Mouse (Mus musculus) lung, postnatal 25 days (tissue): Measurements from ENCODE around the gene Fdps.

ENCODE experiments used
- DNase-seq: peaks from one replicate; pipeline ENCODE4 v3.0.0; 2022; ENCODE audit warnings: low spot score

The Fdps gene

DNA sequence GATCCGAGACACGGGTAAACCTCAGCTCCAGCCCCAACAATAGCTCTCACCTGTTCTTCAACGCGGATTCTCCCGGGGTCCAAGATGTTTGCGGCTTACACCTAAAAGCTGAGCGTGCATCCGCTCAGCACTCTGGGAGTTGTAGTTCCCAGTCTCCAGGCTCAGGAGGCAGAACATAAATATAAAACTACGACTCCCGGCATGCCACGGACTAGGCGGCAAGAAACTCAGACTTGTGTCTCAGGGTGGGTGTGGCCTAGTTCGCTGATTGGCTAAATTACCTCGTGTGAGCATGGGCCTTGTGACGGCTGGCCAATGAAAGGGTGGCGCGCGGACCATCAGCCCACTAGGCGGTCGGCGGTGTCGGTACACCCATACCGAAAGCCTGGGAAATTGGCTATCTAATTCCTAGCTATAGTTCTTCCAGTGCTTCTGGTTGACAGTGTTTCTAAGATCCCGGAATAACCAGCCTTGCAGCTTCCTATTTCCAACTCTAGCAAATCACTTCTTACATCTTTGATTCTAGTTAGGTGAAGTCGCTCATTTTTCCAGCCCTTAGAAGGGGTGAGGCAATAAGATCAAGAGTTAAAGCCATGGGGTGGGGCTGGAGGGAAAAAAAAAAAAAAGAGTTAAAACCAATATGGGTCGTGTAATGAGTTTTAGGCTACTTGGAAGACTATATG is at the start of gene Fdps:
Gene Fdps, minus strand, starts transcription at position 148 of the 683 bp plus-strand sequence.
- DNase-seq: peak; percentile 99

DNA sequence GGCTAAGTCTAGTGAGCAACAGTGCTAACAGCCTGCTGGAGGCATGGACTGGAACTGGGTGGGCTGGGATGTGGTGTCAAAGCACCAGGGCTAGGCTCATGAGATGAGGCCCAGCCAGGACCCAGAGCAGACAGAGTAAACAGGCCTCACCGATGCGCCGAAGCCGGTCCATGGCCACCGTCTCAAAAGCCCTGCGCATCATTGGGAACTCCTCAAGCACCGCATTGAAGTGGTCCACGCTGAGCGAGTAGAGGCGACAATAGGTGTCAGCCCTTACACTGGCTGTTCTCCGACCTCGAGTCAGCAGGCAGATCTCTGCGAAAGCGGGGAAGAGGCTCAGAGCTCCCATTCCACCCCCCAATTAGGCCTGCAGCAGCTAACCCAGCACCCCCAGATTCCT is 46.8 kb upstream of the Fdps start:
- no peak for DNase-seq

DNA sequence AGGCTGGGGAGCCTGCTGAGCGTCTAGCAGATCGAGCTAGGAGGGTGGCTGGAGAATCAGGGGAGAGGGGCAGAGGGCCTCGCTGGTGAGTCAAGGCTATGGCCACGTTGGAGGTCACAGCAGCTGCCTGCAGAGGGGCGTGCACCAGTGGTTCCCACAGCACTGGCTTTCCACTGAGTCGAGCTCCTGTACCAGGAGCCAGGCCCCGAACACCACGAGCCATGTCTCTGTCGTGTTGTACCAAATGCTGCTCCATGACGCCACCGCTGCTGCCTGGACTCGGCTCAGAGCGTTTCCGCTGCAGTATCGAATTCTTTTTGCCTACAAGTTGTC is 46.2 kb upstream of the Fdps start:
- no peak for DNase-seq

DNA sequence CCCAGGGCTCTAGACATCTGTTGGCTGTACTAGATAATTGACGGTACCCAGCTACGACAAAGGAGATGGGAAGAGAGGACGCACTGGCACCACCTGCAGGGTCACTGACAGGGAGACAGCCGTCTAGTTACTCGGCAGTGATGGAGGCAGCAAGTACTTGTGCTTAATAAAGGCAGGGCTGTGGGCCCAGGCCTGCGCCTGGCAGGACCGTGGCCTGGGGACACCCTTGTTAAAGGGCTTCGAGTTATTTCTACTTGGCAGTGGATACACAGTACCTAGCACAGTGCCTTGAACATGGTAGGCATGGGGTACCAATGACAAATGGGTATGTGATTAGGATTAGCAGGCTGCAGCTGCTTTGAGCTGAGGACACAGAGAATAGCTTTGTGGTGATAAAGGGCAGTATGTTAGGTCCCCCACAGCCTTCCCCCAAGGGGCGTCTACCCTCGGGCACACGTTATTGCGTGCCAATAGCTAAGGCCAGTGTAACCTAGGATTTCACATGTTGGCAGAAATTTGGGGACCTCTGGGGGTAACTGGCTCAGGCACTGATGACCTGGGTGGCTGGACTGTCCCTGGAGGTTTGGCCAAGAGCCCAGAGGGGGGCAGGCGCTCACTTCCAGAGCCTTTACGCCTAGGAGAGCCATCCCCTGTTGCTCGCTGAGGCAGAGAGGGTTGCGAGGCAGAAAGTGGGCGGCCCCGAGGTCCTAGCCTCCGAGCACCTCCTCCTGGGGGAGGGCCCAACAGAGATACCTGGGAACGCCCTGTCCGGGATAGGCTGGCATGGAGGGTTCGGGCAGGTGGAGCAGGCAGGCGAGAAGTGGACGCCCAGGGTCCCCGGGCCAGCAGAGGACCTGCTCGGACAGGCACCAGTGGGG is 45.6 kb upstream of the Fdps start:
- DNase-seq: no peak

DNA sequence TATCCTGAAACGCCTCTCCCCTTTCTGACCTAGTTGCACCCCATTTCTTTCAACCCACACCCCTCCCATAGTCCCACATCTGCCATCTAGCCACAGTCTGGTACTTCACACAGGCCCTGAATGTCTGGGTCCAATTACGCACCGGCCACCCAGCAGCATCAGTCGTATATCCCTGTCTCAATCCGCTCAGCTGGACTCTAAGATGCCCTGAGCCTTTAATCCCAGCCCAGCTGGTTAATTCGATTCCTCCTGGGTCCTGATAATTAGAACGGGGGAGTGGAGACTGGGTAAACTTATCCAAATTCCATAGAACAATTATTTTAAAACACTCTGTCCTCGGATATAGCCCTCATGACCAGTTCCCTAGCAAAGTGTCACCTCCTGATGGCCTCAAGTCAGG is 43.8 kb upstream of the Fdps start:
- no peak for DNase-seq

DNA sequence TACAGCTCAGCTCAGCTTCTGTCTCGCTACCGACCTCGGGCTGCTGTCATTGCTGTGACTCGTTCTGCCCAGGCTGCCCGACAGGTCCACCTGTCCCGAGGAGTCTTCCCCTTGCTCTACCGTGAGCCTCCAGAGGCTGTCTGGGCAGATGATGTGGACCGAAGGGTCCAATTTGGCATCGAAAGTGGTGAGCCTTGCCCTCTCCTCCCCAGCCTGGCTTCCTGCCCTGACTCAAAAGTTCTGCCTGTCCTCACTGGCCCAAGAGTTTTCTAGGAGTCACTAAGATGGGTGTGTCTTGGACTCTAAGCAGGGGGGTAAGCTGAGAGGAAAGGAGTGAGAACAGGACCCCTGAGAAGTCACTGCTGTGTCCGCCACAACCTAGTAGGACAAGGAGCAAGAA is 43.1 kb upstream of the Fdps start:
- DNase-seq: no peak

DNA sequence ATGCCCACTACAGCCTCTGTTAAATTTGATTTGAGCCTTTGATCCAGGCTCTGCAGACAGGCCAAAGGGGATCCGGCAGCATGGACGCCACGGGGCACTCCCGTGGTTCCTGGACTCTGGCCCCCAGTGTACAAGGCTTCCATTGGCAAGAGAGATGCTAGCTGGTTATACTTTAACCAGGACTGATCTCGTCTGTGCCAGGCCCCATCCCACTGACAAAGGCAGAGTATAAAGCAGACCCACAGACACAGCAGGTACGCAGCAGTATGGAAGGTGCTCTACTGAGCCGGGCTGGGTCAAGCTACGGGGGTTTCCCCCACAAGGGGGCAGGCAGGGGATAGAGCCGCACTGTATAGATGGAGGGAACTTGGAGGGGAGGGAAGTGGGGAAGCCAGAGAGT is 34.6 kb upstream of the Fdps start:
- no peak for DNase-seq

DNA sequence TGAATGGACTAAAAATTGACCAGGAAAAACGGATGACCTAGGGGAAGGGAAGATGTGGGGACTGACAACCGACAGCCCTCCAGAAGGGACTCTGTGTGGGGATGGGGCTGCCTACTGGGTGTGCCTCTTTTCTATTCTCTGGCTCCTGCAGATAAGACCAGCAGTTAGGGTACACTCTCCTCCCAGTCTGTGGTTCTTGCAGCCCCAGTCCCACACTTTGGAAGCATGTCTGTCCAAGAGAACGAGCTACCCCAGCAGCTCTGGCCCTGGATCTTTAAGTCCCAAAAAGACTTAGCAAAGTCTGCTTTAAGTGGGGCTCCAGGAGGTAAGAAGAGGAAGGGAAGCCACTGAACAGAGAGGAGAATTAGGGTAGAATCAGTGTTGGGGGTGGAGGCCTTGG is 34.2 kb upstream of the Fdps start, which contains the start of gene Pklr:
Gene Pklr, plus strand, starts transcription at position 185 of the 400 bp plus-strand sequence.
- DNase-seq: no peak

DNA sequence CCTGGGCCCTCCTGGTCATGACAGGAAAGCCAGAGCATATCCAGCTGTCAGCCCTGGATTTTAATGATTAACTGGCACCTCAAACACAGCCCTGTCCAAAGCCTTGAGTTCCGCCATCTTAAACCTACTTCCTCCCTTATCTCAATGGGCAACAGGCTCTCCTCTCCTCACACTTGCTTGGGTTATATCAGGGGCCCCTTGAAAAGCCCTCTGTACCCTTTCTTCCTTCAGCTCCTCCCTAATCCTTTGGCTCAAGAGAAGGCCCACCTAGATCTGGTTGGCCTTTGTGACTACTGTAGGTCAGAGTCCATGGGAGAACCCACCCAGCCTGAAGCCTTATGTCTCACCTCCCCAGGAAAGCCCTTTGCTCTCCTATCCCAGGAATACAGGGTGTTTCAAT is 32.0 kb upstream of the Fdps start:
- DNase-seq: no peak

DNA sequence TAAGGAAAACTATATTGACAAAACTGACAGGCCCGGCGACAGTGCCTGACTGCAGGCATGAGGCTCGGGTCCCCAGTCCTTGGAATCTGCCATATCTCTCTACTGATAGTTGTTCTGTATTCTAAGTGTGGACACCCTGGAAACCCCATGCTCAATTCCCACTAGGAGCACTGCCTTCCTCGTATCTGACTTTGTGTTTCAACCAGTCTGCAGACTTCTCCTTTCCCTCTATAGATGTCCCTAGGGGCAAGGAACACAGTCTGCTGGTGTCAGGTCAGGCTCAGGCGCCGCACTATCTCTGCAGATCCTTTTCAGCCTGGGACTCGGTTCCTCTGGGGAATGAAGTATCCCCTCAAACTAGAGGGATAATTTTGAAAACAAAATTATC is 31.3 kb upstream of the Fdps start:
- no peak for DNase-seq

DNA sequence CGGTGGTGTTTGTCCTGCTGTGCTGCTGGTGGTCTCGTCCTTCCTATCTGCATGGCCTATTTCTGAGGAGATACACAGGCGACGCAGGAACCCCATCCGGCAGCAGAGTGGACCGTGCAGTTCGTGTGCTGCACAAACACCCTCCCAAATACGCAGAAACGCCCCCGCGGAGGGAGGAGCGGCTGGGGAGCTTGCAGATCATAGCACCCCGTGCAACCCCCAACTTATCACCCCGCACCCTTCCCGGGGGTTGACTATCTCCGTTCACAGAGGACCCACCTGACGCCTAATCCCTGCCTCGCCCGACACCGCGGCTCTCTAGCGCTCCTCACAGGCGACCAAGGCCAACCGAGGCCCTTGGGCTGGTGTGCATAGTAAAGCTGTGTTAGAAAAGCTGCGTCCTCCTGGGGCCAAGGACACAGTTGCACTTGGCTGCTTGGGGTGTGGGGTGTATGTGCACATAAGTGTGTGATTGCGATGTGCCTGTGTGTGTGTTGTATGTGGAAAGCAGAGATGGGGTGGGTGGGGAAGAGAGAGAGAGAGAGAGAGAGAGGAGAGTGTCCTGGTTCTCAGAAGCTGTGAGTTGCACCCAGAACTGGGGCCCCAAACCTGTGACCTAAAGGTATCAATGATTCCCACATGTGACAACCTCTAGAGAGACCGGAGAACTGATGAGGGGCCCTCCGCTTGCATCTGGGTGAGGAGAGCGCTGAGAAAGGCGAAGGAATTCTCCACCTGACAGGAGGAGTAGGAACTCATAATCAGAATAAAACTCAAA is 30.7 kb upstream of the Fdps start:
- DNase-seq: no peak

DNA sequence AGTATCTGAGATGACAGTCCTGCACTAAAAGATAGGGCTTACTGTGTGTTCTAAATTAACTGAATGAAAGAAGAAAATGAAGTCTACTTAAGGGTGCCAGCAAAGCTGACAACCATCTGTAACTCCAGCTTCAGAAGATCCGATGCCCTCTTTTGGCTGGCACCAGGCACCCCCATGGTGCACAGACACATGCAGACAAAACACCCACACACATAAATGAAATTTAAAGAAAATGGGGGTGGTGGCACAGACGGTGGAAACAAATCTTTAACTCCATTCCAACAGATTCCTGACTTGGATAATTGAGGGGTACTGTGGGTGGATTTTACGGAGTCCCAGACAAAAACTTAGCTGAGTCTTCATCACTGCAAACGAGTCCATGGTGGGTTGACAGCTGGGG is 30.1 kb upstream of the Fdps start:
- DNase-seq: no peak

DNA sequence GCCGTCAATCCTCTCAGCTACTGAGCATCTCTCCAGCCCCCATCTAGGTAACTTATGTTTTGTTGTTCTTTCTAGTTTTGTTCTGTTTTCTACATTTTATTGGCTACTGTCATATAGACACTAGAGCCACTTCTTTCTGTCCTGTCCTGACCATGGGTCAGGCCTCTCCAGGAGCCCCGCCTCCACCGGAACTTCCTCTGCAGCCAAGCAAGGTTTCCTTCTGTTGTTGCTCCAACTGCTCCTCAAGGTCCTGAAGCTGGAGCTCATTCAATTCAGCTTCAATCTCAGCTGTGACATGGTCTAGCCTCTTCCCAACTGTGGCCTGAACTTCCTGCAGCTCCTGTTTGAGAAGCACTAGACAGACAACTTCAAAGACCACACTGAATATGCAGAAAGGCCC is 28.1 kb upstream of the Fdps start:
- no peak for DNase-seq

DNA sequence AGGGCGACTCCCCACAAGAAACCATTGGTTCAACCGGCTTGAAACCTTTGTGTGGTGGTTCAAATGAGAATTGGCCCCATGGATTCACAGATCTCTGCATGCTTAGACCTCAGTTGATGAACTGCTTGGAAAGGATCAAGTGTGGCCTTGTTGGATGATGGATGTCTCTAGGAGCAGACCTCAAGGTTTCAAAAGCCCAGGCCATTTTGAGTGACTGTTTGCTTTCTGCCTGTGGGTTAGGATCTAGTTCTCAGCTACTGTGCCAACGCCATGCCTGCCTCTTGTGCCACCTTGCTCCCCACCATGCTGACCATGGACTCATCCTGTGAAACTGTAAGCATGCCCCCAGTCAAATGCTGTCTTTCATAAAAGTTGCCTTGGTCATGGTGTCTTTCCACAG is 24.2 kb upstream of the Fdps start:
- DNase-seq: no peak

DNA sequence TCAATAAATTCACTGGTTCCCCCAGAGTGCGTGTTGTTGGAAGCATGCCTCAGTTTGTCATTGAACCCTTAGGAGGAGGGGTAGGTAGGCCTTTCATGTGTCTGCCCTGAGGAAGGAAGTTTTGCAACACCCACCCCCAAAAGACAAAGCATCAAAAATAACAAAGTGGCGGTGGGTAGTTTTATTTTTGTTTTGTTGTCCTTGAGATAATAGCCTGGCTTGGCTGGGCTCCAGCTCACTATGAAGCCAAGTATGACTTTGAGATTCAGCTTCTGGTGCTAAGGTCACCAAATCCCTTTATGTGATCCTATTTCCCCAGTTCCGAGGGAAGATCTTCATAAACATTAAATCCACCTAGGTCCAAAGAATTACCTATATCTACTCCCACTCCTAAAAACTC is 22.5 kb upstream of the Fdps start:
- no peak for DNase-seq

DNA sequence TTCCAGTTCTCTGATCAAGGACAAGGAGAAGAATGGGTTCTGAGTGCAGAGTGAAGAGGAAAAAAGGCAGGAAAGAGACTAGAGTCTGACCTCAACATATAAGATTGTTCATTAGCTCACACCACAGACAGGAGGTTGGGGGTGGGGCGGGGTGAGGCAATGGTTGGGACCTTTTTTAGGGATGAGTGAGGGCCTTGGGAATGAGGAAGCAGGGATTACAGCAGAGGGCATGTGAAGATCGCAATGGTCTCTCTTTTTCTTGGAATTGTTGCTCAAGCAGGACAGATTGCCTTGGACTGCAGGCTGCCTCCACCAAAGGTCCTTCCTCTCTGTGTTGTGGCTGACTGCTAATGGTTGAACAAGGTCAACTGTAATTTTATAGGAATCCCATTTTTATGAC is 21.6 kb upstream of the Fdps start:
- DNase-seq: peak; percentile 30

DNA sequence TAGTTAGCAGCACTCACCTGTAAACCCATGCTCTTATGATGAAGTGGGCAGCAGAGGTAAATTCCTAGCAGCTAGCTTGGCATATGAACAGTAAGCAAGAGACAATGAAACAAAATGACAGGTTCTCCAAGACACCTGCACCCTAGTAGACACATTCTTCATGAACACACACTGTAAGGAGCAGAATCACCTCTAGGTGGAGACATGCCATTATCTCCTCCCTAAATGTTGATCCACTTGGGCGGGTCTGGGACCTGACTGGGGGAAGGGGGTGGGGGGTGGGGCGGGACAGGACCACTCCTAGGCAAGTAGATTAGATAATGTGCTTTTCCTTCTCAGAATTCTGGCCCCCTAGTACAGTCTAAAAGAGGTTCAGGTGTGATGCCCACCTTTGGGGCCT is 13.8 kb upstream of the Fdps start:
- DNase-seq: peak; percentile 49

DNA sequence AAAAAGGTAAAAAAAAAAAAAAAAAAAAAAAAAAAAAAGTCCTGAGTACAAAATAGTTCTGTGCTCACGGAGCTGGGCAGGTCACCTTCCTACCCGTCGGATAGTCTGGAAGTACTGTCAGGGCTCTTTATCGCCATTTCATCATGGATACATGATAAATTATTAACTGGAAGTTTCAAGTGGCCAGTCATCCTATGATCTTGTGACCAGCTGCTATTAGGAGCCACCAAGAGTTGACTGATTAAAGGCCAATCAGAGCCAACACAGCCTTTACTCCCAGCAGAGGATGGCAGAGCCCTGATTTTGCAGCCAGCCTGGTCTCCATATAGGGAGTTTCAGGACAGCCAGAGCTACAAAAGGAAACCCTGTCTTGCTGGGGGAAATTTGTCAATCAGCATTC is 11.3 kb upstream of the Fdps start:
- DNase-seq: no peak

DNA sequence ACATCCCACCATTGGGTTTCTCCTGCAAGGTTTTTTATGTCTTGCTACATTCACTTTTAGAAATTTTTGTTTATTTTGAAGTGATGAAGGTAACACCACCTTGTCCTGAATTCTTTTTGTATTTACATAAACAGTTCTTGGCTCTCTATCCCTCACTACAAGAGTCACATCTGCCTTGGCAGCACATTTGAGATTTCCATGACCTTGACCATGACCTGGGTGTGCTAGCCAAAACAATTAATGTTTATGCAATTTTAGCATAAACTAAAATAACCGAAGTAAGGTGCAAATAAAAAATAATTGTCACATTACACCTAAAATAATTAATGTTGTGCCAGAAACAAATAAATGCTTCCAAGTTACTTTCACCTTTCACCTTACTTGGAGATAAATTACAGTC is 6.4 kb upstream of the Fdps start:
- no peak for DNase-seq

DNA sequence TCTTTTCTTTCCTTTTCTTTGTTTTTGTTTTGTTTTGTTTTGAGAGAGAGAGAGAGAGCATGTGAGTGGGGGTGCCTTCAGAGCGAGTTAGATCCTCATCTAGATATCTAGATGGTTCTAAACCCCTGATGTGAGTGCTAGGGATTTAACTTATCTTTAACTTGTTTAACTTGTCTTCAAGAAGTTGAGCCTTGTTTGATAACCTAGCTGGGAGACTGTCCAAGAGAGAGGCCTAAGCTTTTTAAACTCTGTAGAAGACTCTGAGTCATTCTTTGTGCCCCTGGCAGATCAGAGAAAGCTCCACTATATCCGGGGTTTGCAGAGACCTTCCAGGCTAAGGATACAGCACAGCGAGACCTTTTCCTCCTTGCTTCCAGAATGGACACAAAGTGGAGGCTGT is 5.8 kb upstream of the Fdps start:
- DNase-seq: no peak

DNA sequence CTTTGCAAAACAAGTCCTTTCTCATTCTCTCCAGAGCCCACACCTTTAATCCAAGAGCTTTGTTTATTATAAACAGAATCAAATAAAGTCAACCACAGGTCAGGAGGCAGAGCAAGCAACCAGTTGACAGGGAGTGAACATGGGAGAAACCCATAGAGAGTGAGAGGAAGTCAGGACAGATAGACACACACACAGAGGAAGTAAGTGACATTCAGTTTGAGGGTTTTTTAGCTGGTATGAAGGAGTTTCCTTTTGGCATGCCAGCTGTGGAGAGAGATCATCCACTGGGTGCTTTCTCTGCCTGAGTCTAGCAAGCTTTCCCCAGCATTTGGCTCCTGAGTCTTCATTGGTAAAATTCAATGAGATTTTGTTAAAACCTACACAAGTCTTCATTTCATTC is 5.1 kb upstream of the Fdps start:
- DNase-seq: no peak

DNA sequence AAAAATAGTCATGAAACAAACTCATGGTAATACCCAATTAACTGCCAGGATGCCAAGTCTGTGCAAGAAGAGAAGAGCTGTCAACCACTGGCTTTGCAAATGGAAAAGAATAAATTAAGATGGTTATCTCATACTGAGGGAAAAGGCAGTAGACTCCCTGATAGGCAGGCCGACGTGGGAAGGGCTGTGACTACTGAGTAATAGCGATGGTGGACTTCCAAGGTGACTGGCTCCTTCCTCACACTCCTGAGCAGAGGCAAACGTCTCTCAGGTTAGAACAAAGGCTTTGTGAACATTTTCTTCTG is 1.5 kb upstream of the Fdps start:
- no peak for DNase-seq
